Mouse (Mus musculus) bone marrow, adult 2 months (tissue): ENCODE data around the gene Trappc6a.

Source experiments
- CTCF ChIP-seq: fragments of 200-500 bp; IDR thresholded peaks from 2 replicates; pipeline ENCODE4 v1.5.1; 2011; ENCODE audit warnings: low read length, control low read depth; ENCODE audit not compliant: control insufficient read depth, insufficient read depth
- POLR2A ChIP-seq: fragments of 200-500 bp; IDR thresholded peaks from 2 replicates; pipeline ENCODE4 v1.6.1; 2011; ENCODE audit warnings: low read depth, mild to moderate bottlenecking, control low read depth, low read length, borderline replicate concordance; ENCODE audit not compliant: control insufficient read depth

GRCm38 (mm10) chr7:19523757-19524419 is 15.7 kb downstream of the Trappc6a start:
- TF ChIP-seq CTCF (peak; percentile 30; the same call in 1 of the 2 replicates), POLR2A (peak; percentile 5; the same call in 1 of the 2 replicates)
